Mouse (Mus musculus) cerebellum, adult 9-11 months (tissue): Measurements from ENCODE around the gene Prom2.

Source experiments
- DNase-seq: peaks from one replicate; pipeline ENCODE4 v3.0.0; 2022

Gene Prom2

DNA sequence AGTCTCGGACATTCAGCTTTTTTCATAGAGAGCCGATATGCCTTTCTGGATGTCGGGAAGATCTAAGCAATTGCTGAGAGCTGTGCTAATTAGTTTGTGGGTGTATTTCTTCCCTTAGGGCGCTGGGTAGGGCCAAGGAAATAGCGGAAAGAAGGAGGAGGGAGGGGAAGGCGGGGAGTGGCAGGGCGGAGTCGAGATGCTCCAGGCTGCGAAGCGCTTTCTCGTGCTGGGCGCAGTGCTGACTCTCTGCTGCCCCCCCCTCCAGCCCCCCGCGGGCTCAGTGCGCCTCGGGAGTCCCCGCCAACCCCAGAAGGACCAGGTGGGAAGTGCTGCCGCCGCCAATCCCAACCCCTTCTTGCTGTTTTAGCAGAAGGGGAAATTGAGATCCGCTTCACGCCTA lies 58.3 kb downstream of the Prom2 start:
- DNase-seq, result no peak

DNA sequence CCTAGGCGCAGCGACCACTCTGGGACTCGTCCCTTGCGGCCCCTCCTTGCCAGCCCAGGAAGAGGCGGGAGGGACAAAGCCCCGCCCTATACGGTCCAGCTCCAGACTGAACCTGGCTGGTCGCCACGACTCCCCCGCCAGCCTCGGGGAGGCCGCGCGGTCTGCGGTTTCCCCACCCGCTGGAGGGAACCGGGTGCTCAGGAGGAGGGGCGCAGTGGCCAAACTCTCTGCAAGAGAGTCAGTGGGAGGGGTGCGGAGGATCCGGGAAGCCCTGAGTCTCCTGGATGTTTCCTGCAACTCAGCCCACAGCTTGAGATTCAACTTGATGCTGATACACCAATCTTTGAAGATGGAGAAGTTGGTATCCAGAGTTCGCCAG lies 58.7 kb downstream of the Prom2 start:
- DNase-seq, result no peak

DNA sequence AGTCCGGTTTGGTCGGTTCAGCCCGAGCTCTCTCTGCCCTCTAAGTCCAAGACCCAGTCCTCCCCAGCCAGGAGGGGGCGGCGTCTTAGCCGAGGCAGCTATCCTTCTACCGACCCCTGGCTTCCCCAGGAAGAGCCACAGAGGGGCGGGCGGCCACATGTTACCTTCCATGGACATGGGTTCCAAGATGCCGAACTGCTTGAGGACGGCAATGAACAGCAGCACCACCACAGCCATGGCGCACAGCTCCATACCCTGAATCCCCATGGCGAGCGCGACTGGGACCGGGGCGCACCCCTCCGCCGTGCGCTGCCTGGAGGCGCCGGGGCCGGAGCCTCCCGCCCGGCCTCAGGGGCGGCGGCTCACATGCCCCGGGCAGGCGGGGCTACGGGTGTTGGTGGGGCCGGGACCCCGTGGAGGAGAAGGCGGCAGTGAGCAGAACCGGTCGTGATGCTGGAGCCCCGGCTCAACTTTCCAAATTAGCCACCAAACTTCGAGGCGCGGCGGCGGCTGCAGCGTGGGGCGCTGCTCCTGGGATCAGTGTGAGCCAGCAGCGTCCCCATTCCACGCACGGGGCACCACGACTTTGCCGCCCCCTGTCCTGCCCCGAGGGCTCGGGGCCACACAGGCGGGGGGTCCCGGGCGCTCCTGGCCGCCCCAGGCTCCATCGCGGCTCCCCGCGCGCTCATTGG lies 59.3 kb downstream of the Prom2 start:
- no peak for DNase-seq

DNA sequence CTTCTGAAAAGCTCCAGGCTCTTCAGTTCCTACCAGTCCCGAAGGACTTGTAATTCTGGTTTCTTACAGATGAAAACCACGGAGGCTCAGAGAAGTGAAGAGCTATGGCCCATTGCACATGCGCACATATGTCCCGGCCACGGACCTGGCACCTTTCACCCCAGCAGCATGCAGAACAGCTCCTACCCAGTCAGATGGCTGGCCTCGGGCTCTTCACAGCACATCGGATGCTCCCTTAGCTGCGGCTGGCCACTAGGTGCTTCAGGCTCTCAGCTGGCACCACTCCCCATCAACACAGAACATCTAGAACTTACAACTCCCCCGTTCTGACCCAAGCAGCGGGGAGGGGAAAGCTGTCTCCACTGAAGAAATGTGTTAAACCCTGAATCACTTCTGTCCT lies 61.5 kb downstream of the Prom2 start:
- no peak for DNase-seq

DNA sequence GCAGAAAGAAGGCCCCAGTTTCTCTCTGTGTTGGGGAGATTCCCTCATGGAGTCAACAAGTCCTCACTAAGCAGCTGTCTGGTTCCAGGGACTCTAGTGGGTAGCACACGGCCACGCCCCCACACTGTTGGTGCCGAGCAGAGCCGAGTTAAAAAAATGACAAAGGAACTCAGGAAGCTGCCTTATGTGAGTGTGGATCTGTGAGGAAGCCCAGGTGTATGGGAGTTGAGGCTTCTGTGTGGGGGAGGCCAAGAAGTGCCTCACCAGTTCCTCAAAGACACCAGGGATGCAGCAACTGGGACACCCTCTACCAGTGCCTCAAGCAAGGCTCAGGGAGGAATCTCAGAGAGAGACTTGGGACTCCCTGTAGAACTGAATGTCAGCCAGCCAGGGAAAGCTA lies 62.1 kb downstream of the Prom2 start:
- no peak for DNase-seq
